26 mouse cellular contexts compared by ENCODE assay signal in the genomic region with DNA sequence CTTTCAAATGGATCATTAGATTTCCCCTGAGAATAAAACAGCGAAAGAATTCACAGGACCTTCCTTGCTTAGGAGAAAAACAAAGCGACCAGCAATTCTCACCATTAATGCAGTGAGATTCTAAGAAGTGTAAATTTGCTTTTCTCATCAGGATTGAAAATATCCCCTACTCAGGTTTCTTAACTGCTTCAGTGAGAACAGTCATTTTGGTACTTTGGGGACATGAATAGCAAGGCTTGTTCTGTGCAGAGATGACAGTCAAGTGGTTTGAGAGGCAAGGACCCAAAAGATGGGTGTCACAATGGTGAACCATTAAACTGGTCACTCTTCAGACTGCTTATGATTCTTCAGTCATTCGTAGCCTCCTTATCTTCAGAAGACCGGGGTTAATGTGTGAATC.
"Had no signal": no experiment of that assay in that cellular context is flagged by ENCODE, and none has a peak within 500 bp of the region (broad histone marks: within the 10 kb centered on the region; RNA-seq: fewer than 3 reads in every experiment).

No protein-coding gene starts in this region.

- H3K9ac ChIP-seq: embryonic facial prominence, embryonic 12.5 days; embryonic facial prominence, embryonic 13.5 days; embryonic facial prominence, embryonic 15.5 days; forebrain, embryonic 12.5 days; forebrain, embryonic 13.5 days; forebrain, embryonic 15.5 days; forebrain, postnatal 0 days had no signal

- ATAC-seq: forebrain, embryonic 13.5 days; forebrain, embryonic 15.5 days; forebrain, embryonic 16.5 days; forebrain, postnatal 0 days had no signal

- H3K4me3 ChIP-seq: embryonic facial prominence, embryonic 10.5 days; embryonic facial prominence, embryonic 12.5 days; embryonic facial prominence, embryonic 13.5 days; embryonic facial prominence, embryonic 15.5 days; erythroblast, embryonic 14.5 days; forebrain, embryonic 10.5 days; forebrain, embryonic 12.5 days; forebrain, embryonic 13.5 days; forebrain, embryonic 15.5 days; gastrocnemius, adult 2 months had no signal

- H3K4me2 ChIP-seq: embryonic facial prominence, embryonic 12.5 days; embryonic facial prominence, embryonic 13.5 days; embryonic facial prominence, embryonic 15.5 days; forebrain, embryonic 12.5 days; forebrain, embryonic 13.5 days; forebrain, embryonic 15.5 days had no signal

- DNase-seq: cerebellum, adult 2 months; cerebellum, adult 8-10 months; cerebellum, adult 9-10 months; cerebellum, adult 9-11 months; cerebellum, postnatal 10 days; cerebellum, postnatal 14 days; cerebellum, postnatal 25 days; cerebellum, postnatal 36 days; embryo, embryonic 11 days; forebrain, postnatal 0 days; gastrocnemius, adult 2 months; gastrocnemius, postnatal 10 days; gastrocnemius, postnatal 14 days; gastrocnemius, postnatal 25 days; gastrocnemius, postnatal 36 days; heart, adult 18-20 months had no signal

- H3K27ac ChIP-seq: embryonic facial prominence, embryonic 10.5 days; embryonic facial prominence, embryonic 12.5 days; embryonic facial prominence, embryonic 13.5 days; embryonic facial prominence, embryonic 15.5 days; forebrain, embryonic 10.5 days; forebrain, embryonic 12.5 days; forebrain, embryonic 13.5 days; forebrain, embryonic 15.5 days; gastrocnemius, adult 2 months had no signal

- H3K9me3 ChIP-seq: embryonic facial prominence, embryonic 10.5 days; embryonic facial prominence, embryonic 12.5 days; embryonic facial prominence, embryonic 13.5 days; embryonic facial prominence, embryonic 15.5 days; forebrain, embryonic 12.5 days; forebrain, embryonic 13.5 days; forebrain, embryonic 15.5 days had no signal

- H3K36me3 ChIP-seq: embryonic facial prominence, embryonic 15.5 days had no signal

- H3K27me3 ChIP-seq: embryonic facial prominence, embryonic 12.5 days; embryonic facial prominence, embryonic 13.5 days; embryonic facial prominence, embryonic 15.5 days; forebrain, embryonic 12.5 days; forebrain, embryonic 13.5 days; forebrain, embryonic 15.5 days had no signal

- H3K4me1 ChIP-seq: embryonic facial prominence, embryonic 10.5 days; embryonic facial prominence, embryonic 12.5 days; embryonic facial prominence, embryonic 15.5 days; forebrain, embryonic 12.5 days had no signal
